Mouse (Mus musculus): ENCODE measurements at regions not wholly inside any gene's neighbourhood (a gene's known extent, or its start where the extent isn't known, plus 50 kb on each side); places are given as distances from the start of the nearest gene placed in this dataset.

GRCm38 (mm10) chr17:45326173-45326572, 107.4 kb downstream of the Cdc5l start:
- 75% methylated on average over 7 of the region's 7 CpGs for WGBS
- ATAC-seq (ENCODE audit: insufficient read depth, low FRiP score, low TSS enrichment), result no peak
- Histone ChIP-seq H3K9ac (ENCODE audit: low read length) (no peak overlapping the region), H3K4me1 (ENCODE audit: control insufficient read depth, insufficient read depth, low read length) (peaks cover 3% of the 10 kb centered on the region; the same call in 1 of the 2 replicates), H3K9me3 (ENCODE audit: control insufficient read depth, low read length) (no peaks in the 10 kb centered on the region), H3K27me3 (ENCODE audit: control insufficient read depth, insufficient read depth, low read length) (no peaks in the 10 kb centered on the region), H3K4me2 (ENCODE audit: low read depth) (no peak overlapping the region), H3K27ac (ENCODE audit: low read depth, low read length) (no peak overlapping the region), H3K4me3 (ENCODE audit: low read depth, low read length) (no peak overlapping the region), H3K36me3 (ENCODE audit: control insufficient read depth, insufficient read depth, low read length) (no peaks in the 10 kb centered on the region)
- DNase-seq (ENCODE audit: low spot score), result no peak

- no peak overlapping the region for H3K4me2 ChIP-seq (ENCODE audit: low read depth)
- 0 out of 2 replicates have a peak, but pooled peaks cover 3% of the 10 kb centered on the region for H3K4me1 ChIP-seq (ENCODE audit: control insufficient read depth, insufficient read depth, low read length)
- H3K9me3 ChIP-seq (ENCODE audit: control insufficient read depth, low read length), result no peaks in the 10 kb centered on the region
- H3K4me3 ChIP-seq (ENCODE audit: low read depth, low read length), result no peak overlapping the region
- ATAC-seq (ENCODE audit: insufficient read depth, low FRiP score, low TSS enrichment), result no peak
- WGBS, result 79% methylated on average over 8 of the region's 8 CpGs
- no peak overlapping the region for H3K9ac ChIP-seq (ENCODE audit: low read length)
- H3K36me3 ChIP-seq (ENCODE audit: control insufficient read depth, insufficient read depth, low read length), result no peaks in the 10 kb centered on the region
- H3K27me3 ChIP-seq (ENCODE audit: control insufficient read depth, insufficient read depth, low read length), result no peaks in the 10 kb centered on the region
- no peak for DNase-seq (ENCODE audit: low spot score)
- H3K27ac ChIP-seq (ENCODE audit: low read depth, low read length), result no peak overlapping the region
Observed at GRCm38 (mm10) chr17:45322842-45323241, 110.7 kb downstream of the Cdc5l start.

- H3K4me3 ChIP-seq (ENCODE audit: low read depth, low read length), result no peak overlapping the region
- no peaks in the 10 kb centered on the region for H3K9me3 ChIP-seq (ENCODE audit: control insufficient read depth, low read length)
- no peaks in the 10 kb centered on the region for H3K27me3 ChIP-seq (ENCODE audit: control insufficient read depth, insufficient read depth, low read length)
- no peak overlapping the region for H3K27ac ChIP-seq (ENCODE audit: low read depth, low read length)
- no peak overlapping the region for H3K4me2 ChIP-seq (ENCODE audit: low read depth)
- WGBS, result 70% methylated on average over 7 of the region's 7 CpGs
- no peaks in the 10 kb centered on the region for H3K36me3 ChIP-seq (ENCODE audit: control insufficient read depth, insufficient read depth, low read length)
- DNase-seq (ENCODE audit: low spot score), result no peak
- ATAC-seq (ENCODE audit: insufficient read depth, low FRiP score, low TSS enrichment), result no peak
- H3K9ac ChIP-seq (ENCODE audit: low read length), result no peak overlapping the region
- H3K4me1 ChIP-seq (ENCODE audit: control insufficient read depth, insufficient read depth, low read length), result no peaks in the 10 kb centered on the region
Observed at GRCm38 (mm10) chr17:45320074-45320473, 113.5 kb downstream of the Cdc5l start.

- H3K9ac ChIP-seq (ENCODE audit: low read length), result no peak overlapping the region
- peak; percentile 41 for DNase-seq (ENCODE audit: low spot score)
- no peaks in the 10 kb centered on the region for H3K36me3 ChIP-seq (ENCODE audit: control insufficient read depth, insufficient read depth, low read length)
- H3K9me3 ChIP-seq (ENCODE audit: control insufficient read depth, low read length), result no peaks in the 10 kb centered on the region
- no peaks in the 10 kb centered on the region for H3K27me3 ChIP-seq (ENCODE audit: control insufficient read depth, insufficient read depth, low read length)
- ATAC-seq (ENCODE audit: insufficient read depth, low FRiP score, low TSS enrichment), result no peak; the same call in 1 of the 2 replicates
- no peak overlapping the region for H3K27ac ChIP-seq (ENCODE audit: low read depth, low read length)
- H3K4me1 ChIP-seq (ENCODE audit: control insufficient read depth, insufficient read depth, low read length), result no peaks in the 10 kb centered on the region
- H3K4me2 ChIP-seq (ENCODE audit: low read depth), result no peak overlapping the region
- WGBS, result 46% methylated on average over 25 of the region's 25 CpGs
- no peak overlapping the region for H3K4me3 ChIP-seq (ENCODE audit: low read depth, low read length)
Observed at GRCm38 (mm10) chr17:45318211-45319076, 115.1 kb downstream of the Cdc5l start.

GRCm38 (mm10) chr17:45312510-45313266, 120.8 kb downstream of the Cdc5l start:
- H3K27me3 ChIP-seq (ENCODE audit: control insufficient read depth, insufficient read depth, low read length), result no peaks in the 10 kb centered on the region
- H3K4me1 ChIP-seq (ENCODE audit: control insufficient read depth, insufficient read depth, low read length), result no peaks in the 10 kb centered on the region
- 0 out of 2 replicates have a peak, but pooled peaks cover 7% of the 10 kb centered on the region for H3K9me3 ChIP-seq (ENCODE audit: control insufficient read depth, low read length)
- no peak overlapping the region for H3K4me2 ChIP-seq (ENCODE audit: low read depth)
- no peak overlapping the region for H3K4me3 ChIP-seq (ENCODE audit: low read depth, low read length)
- ATAC-seq (ENCODE audit: insufficient read depth, low FRiP score, low TSS enrichment), result no peak
- no peaks in the 10 kb centered on the region for H3K36me3 ChIP-seq (ENCODE audit: control insufficient read depth, insufficient read depth, low read length)
- no peak overlapping the region for H3K27ac ChIP-seq (ENCODE audit: low read depth, low read length)
- no peak for DNase-seq (ENCODE audit: low spot score)
- no peak overlapping the region for H3K9ac ChIP-seq (ENCODE audit: low read length)
- 59% methylated on average over 5 of the region's 5 CpGs for WGBS

- Histone ChIP-seq H3K27ac (ENCODE audit: low read depth, low read length) (no peak overlapping the region), H3K27me3 (ENCODE audit: control insufficient read depth, insufficient read depth, low read length) (no peaks in the 10 kb centered on the region), H3K9me3 (ENCODE audit: control insufficient read depth, low read length) (0 out of 2 replicates have a peak, but pooled peaks cover 7% of the 10 kb centered on the region), H3K4me1 (ENCODE audit: control insufficient read depth, insufficient read depth, low read length) (no peaks in the 10 kb centered on the region), H3K9ac (ENCODE audit: low read length) (no peak overlapping the region), H3K36me3 (ENCODE audit: control insufficient read depth, insufficient read depth, low read length) (no peaks in the 10 kb centered on the region), H3K4me2 (ENCODE audit: low read depth) (no peak overlapping the region), H3K4me3 (ENCODE audit: low read depth, low read length) (no peak overlapping the region)
- 77% methylated on average over 7 of the region's 7 CpGs for WGBS
- DNase-seq (ENCODE audit: low spot score), result no peak
- no peak for ATAC-seq (ENCODE audit: insufficient read depth, low FRiP score, low TSS enrichment)
Observed at GRCm38 (mm10) chr17:45306506-45306905, 127.0 kb downstream of the Cdc5l start.

- H3K4me2 ChIP-seq (ENCODE audit: low read depth), result no peak overlapping the region
- H3K27me3 ChIP-seq (ENCODE audit: control insufficient read depth, insufficient read depth, low read length), result no peaks in the 10 kb centered on the region
- no peak overlapping the region for H3K9ac ChIP-seq (ENCODE audit: low read length)
- no peak overlapping the region for H3K4me3 ChIP-seq (ENCODE audit: low read depth, low read length)
- ATAC-seq (ENCODE audit: insufficient read depth, low FRiP score, low TSS enrichment), result no peak
- H3K27ac ChIP-seq (ENCODE audit: low read depth, low read length), result no peak overlapping the region
- no peaks in the 10 kb centered on the region for H3K36me3 ChIP-seq (ENCODE audit: control insufficient read depth, insufficient read depth, low read length)
- no peaks in the 10 kb centered on the region for H3K4me1 ChIP-seq (ENCODE audit: control insufficient read depth, insufficient read depth, low read length)
- DNase-seq (ENCODE audit: low spot score), result no peak
- 77% methylated on average over 6 of the region's 6 CpGs for WGBS
- H3K9me3 ChIP-seq (ENCODE audit: control insufficient read depth, low read length), result no peaks in the 10 kb centered on the region
Observed at GRCm38 (mm10) chr17:45303183-45303582, 130.4 kb downstream of the Cdc5l start.

- Histone ChIP-seq H3K9ac (ENCODE audit: low read length) (no peak overlapping the region; the same call in 1 of the 2 replicates), H3K9me3 (ENCODE audit: control insufficient read depth, low read length) (no peaks in the 10 kb centered on the region), H3K36me3 (ENCODE audit: control insufficient read depth, insufficient read depth, low read length) (no peaks in the 10 kb centered on the region), H3K4me1 (ENCODE audit: control insufficient read depth, insufficient read depth, low read length) (no peaks in the 10 kb centered on the region), H3K27me3 (ENCODE audit: control insufficient read depth, insufficient read depth, low read length) (no peaks in the 10 kb centered on the region), H3K27ac (ENCODE audit: low read depth, low read length) (no peak overlapping the region), H3K4me2 (ENCODE audit: low read depth) (no peak overlapping the region), H3K4me3 (ENCODE audit: low read depth, low read length) (no peak overlapping the region)
- DNase-seq (ENCODE audit: low spot score) (peak; percentile 31), ATAC-seq (ENCODE audit: insufficient read depth, low FRiP score, low TSS enrichment) (no peak)
- 24% methylated on average over 4 of the region's 4 CpGs for WGBS
Observed at GRCm38 (mm10) chr17:45298355-45298754, 135.2 kb downstream of the Cdc5l start.
